Mouse (Mus musculus) gastrocnemius, postnatal 14 days (tissue): ENCODE data around the gene Nkx2-2. TPM values are rescaled to one million over a fixed set of nuclear protein-coding genes. Genes with fewer than 3 reads are reported as not detected.

Experiments used
- DNase-seq: peaks from one replicate; pipeline ENCODE4 v3.0.0; 2021; ENCODE audit warnings: mixed read lengths
- intact Hi-C: fragments of 180-260 bp; cut with DNase I; formaldehyde crosslinking; loops from one replicate; pipeline ENCODE4 v1.15.1; 2025; ENCODE audit warnings: low total_unique reads
- long read RNA-seq, 2 experiments: library from polyadenylated mRNA; stranded (forward); transcript quantifications; one replicate each; pipeline ENCODE4 v2.0.0; 2021
- total RNA-seq, 2 experiments: library from RNA; stranded (reverse); gene quantifications; 2 replicates each; pipeline ENCODE4 v1.2.3; 2021

The Nkx2-2 gene
- under 1 TPM in 1 of 2 experiments, not detected in 1; 0.18 TPM for total RNA-seq
- long read RNA-seq, experiment 1 = 0 reads
- long read RNA-seq, experiment 2, partial matches to known transcripts = 0 of 1 reads
- long read RNA-seq, experiment 2, other reads (novel, unspliced or antisense) = 0 of 1 reads

- no peak for DNase-seq
- intact Hi-C loops = no loop called here
These were observed at the start of gene Nkx2-2 for GRCm38 (mm10) chr2:147193271-147194255. Nkx2-2 (minus strand) TSS chr2:147194243.

- DNase-seq = no peak
- intact Hi-C loops = no loop called here
These were observed 41.8 kb upstream of the Nkx2-2 start for GRCm38 (mm10) chr2:147235707-147236290.

GRCm38 (mm10) chr2:147231175-147231574 lies 37.1 kb upstream of the Nkx2-2 start:
- intact Hi-C loops = no loop called here
- no peak for DNase-seq

- intact Hi-C loops = no loop called here
- no peak for DNase-seq
These were observed 11.1 kb upstream of the Nkx2-2 start for GRCm38 (mm10) chr2:147205076-147205615.

- intact Hi-C loops = no loop called here
- no peak for DNase-seq
These were observed 920 bp upstream of the Nkx2-2 start for GRCm38 (mm10) chr2:147194711-147195615.

GRCm38 (mm10) chr2:147192731-147193130 lies 1.3 kb downstream of the Nkx2-2 start:
- intact Hi-C loops = no loop called here
- no peak for DNase-seq

- no peak for DNase-seq
These were observed 3.6 kb downstream of the Nkx2-2 start for GRCm38 (mm10) chr2:147190316-147191021.

GRCm38 (mm10) chr2:147189546-147190315 lies 4.3 kb downstream of the Nkx2-2 start:
- no peak for DNase-seq
- intact Hi-C loops = no loop called here

More at GRCm38 (mm10) chr2:147190316-147191021, 3.6 kb downstream of the Nkx2-2 start:
- intact Hi-C loops = no loop called here

- DNase-seq = no peak
- intact Hi-C loops = no loop called here
These were observed 5.0 kb downstream of the Nkx2-2 start for GRCm38 (mm10) chr2:147188871-147189545.

GRCm38 (mm10) chr2:147188074-147188700 lies 5.9 kb downstream of the Nkx2-2 start:
- intact Hi-C loops = no loop called here

GRCm38 (mm10) chr2:147187061-147187870 lies 6.8 kb downstream of the Nkx2-2 start:
- DNase-seq = no peak
- intact Hi-C loops = no loop called here

More at GRCm38 (mm10) chr2:147188074-147188700, 5.9 kb downstream of the Nkx2-2 start:
- no peak for DNase-seq

- no peak for DNase-seq
- intact Hi-C loops = no loop called here
These were observed 7.8 kb downstream of the Nkx2-2 start for GRCm38 (mm10) chr2:147186261-147186681.

- DNase-seq = no peak
- intact Hi-C loops = no loop called here
These were observed 8.5 kb downstream of the Nkx2-2 start for GRCm38 (mm10) chr2:147185561-147185960.

- DNase-seq = no peak
- intact Hi-C loops = no loop called here
These were observed 9.7 kb downstream of the Nkx2-2 start for GRCm38 (mm10) chr2:147184071-147184990.

- intact Hi-C loops = no loop called here
- DNase-seq = no peak
These were observed 10.5 kb downstream of the Nkx2-2 start for GRCm38 (mm10) chr2:147183521-147183920.
